Mouse (Mus musculus) forebrain, embryonic 13.5 days (tissue): ENCODE results near the gene Cltrn. TPM values are rescaled to one million over a fixed set of nuclear protein-coding genes. Genes with fewer than 3 reads are reported as not detected.

ENCODE experiments used
- ATAC-seq: fragments of 200-750 bp; cut with Nextera tagmentation; 2 replicates; pipeline ENCODE4 v1.8.0; 2017
- H3K27ac ChIP-seq: fragments of 300-500 bp; sonication (generic); 2 replicates; pipeline ENCODE4 v1.5.1; 2015; ENCODE audit warnings: inconsistent platforms, mild to moderate bottlenecking, moderate library complexity
- H3K27me3 ChIP-seq: fragments of 300-500 bp; sonication (generic); 2 replicates; pipeline ENCODE4 v1.6.1; 2015; ENCODE audit warnings: mild to moderate bottlenecking, inconsistent platforms
- H3K36me3 ChIP-seq: fragments of 300-500 bp; sonication (generic); 2 replicates; pipeline ENCODE4 v1.6.1; 2015; ENCODE audit warnings: mild to moderate bottlenecking, inconsistent platforms; ENCODE audit not compliant: poor library complexity, severe bottlenecking
- H3K4me1 ChIP-seq: fragments of 300-500 bp; sonication (generic); 2 replicates; pipeline ENCODE4 v1.6.1; 2015; ENCODE audit warnings: inconsistent platforms
- H3K4me2 ChIP-seq: fragments of 300-500 bp; sonication (generic); 2 replicates; pipeline ENCODE4 v1.6.1; 2015; ENCODE audit warnings: inconsistent platforms, mild to moderate bottlenecking, moderate library complexity
- H3K4me3 ChIP-seq: fragments of 300-500 bp; sonication (generic); 2 replicates; pipeline ENCODE4 v1.5.1; 2015; ENCODE audit warnings: mild to moderate bottlenecking, inconsistent platforms
- H3K9ac ChIP-seq: fragments of 300-500 bp; sonication (generic); 2 replicates; pipeline ENCODE4 v1.6.1; 2015; ENCODE audit warnings: mild to moderate bottlenecking, inconsistent platforms
- H3K9me3 ChIP-seq: fragments of 300-500 bp; sonication (generic); replicated peaks from 2 replicates; pipeline ENCODE4 v1.6.1; 2016; ENCODE audit warnings: inconsistent platforms
- WGBS: fragments of 180-500 bp; shearing (Covaris S2); methylation state at CpG from one replicate; pipeline ENCODE4 v1.1.7; 2015; 5-methylcytosine and 5-hydroxymethylcytosine counted together
- polyA plus RNA-seq: library from polyadenylated mRNA; unstranded; fragments of >200 nt; fragmentation: Nextera tagmentation; extraction: Ambion mirVana; gene quantifications from 2 replicates; pipeline ENCODE4 v1.2.1, GENCODE M21; 2015

Gene Cltrn
- polyA plus RNA-seq, 1 experiment from 2014 or later, result 0.27 TPM

GRCm38 (mm10) chrX:164145463-164146250, 57.0 kb downstream of the Cltrn start:
- H3K36me3 ChIP-seq, result no peaks in the 10 kb centered on the region
- 90% methylated on average over 6 of the region's 6 CpGs for WGBS
- H3K9ac ChIP-seq, result no peak overlapping the region
- no peak overlapping the region for H3K27ac ChIP-seq
- no peak overlapping the region for H3K4me2 ChIP-seq
- no peaks in the 10 kb centered on the region for H3K4me1 ChIP-seq
- H3K4me3 ChIP-seq, result no peak overlapping the region
- H3K9me3 ChIP-seq, result no peaks in the 10 kb centered on the region
- no peaks in the 10 kb centered on the region for H3K27me3 ChIP-seq
- no peak for ATAC-seq

GRCm38 (mm10) chrX:164152703-164153102, 64.1 kb downstream of the Cltrn start:
- H3K36me3 ChIP-seq, result no peaks in the 10 kb centered on the region
- no peak overlapping the region for H3K4me2 ChIP-seq
- no peaks in the 10 kb centered on the region for H3K27me3 ChIP-seq
- WGBS, result 81% methylated on average over 2 of the region's 2 CpGs
- no peak overlapping the region for H3K27ac ChIP-seq
- H3K9ac ChIP-seq, result no peak overlapping the region
- no peaks in the 10 kb centered on the region for H3K9me3 ChIP-seq
- no peak overlapping the region for H3K4me3 ChIP-seq
- no peak for ATAC-seq
- no peaks in the 10 kb centered on the region for H3K4me1 ChIP-seq

- no peak for ATAC-seq
- Histone ChIP-seq H3K9me3 (no peaks in the 10 kb centered on the region), H3K36me3 (no peaks in the 10 kb centered on the region), H3K4me3 (no peak overlapping the region), H3K4me2 (no peak overlapping the region), H3K9ac (no peak overlapping the region), H3K27ac (no peak overlapping the region), H3K27me3 (no peaks in the 10 kb centered on the region), H3K4me1 (no peaks in the 10 kb centered on the region)
Measured at GRCm38 (mm10) chrX:164153606-164154005, 65.0 kb downstream of the Cltrn start.

- Histone ChIP-seq H3K36me3 (no peaks in the 10 kb centered on the region), H3K4me2 (no peak overlapping the region), H3K9ac (no peak overlapping the region), H3K27me3 (no peaks in the 10 kb centered on the region), H3K4me3 (no peak overlapping the region), H3K4me1 (no peaks in the 10 kb centered on the region), H3K27ac (no peak overlapping the region), H3K9me3 (no peaks in the 10 kb centered on the region)
- ATAC-seq, result no peak
- 84% methylated on average over 5 of the region's 5 CpGs for WGBS
Measured at GRCm38 (mm10) chrX:164154594-164154993, 66.0 kb downstream of the Cltrn start.

- Histone ChIP-seq H3K27ac (no peak overlapping the region), H3K27me3 (no peaks in the 10 kb centered on the region; the same call in 1 of the 2 replicates), H3K4me3 (no peak overlapping the region), H3K36me3 (no peaks in the 10 kb centered on the region), H3K9me3 (no peaks in the 10 kb centered on the region), H3K9ac (no peak overlapping the region), H3K4me1 (no peaks in the 10 kb centered on the region), H3K4me2 (no peak overlapping the region)
- 81% methylated on average over 1 of the region's 1 CpGs for WGBS
- no peak for ATAC-seq
Measured at GRCm38 (mm10) chrX:164164681-164165080, 76.1 kb downstream of the Cltrn start.

Other genes starting within 250 kb of the Cltrn start
- gene Ap1s2, start 179.8 kb upstream of the Cltrn start, polyA plus RNA-seq, result 77.9 and 81.4 TPM in 2 replicates
- gene Zrsr2, start 130.2 kb upstream of the Cltrn start, polyA plus RNA-seq, result 61.0 and 62.2 TPM in 2 replicates
- 0.26 and 0.35 TPM in 2 replicates for gene Car5b, start 60.8 kb upstream of the Cltrn start, polyA plus RNA-seq
- 36.6 and 41.5 TPM in 2 replicates for gene Siah1b, start 12.3 kb upstream of the Cltrn start, polyA plus RNA-seq
- 0.23 TPM in 1 of 2 replicates, not detected in the other for gene Ace2, start 50.5 kb downstream of the Cltrn start, polyA plus RNA-seq
- 0.05 and 0.17 TPM in 2 replicates for gene Bmx, start 169.4 kb downstream of the Cltrn start, polyA plus RNA-seq
- 3.8 and 4.1 TPM in 2 replicates for gene Pir, start 180.5 kb downstream of the Cltrn start, polyA plus RNA-seq